Mouse (Mus musculus) limb, embryonic 13.5 days (tissue): ENCODE data around the gene Sh3bp5l. TPM values are rescaled to one million over a fixed set of nuclear protein-coding genes. Genes with fewer than 3 reads are reported as not detected.

Experiments
- ATAC-seq: fragments of 200-750 bp; cut with Nextera tagmentation; 2 replicates; pipeline ENCODE4 v1.8.0; 2017; ENCODE audit warnings: low read depth, moderate number of reproducible peaks, moderate TSS enrichment; ENCODE audit not compliant: low FRiP score
- H3K27ac ChIP-seq: fragments of 300-500 bp; sonication (generic); 2 replicates; pipeline ENCODE4 v1.5.1; 2015; ENCODE audit warnings: inconsistent platforms, mild to moderate bottlenecking, moderate library complexity
- H3K27me3 ChIP-seq: fragments of 300-500 bp; sonication (generic); 2 replicates; pipeline ENCODE4 v1.6.1; 2015; ENCODE audit warnings: mild to moderate bottlenecking, inconsistent platforms
- H3K36me3 ChIP-seq: fragments of 300-500 bp; sonication (generic); 2 replicates; pipeline ENCODE4 v1.6.1; 2015; ENCODE audit warnings: inconsistent platforms, mild to moderate bottlenecking, moderate library complexity
- H3K4me1 ChIP-seq: fragments of 300-500 bp; sonication (generic); 2 replicates; pipeline ENCODE4 v1.6.1; 2015; ENCODE audit warnings: inconsistent platforms
- H3K4me2 ChIP-seq: fragments of 300-500 bp; sonication (generic); replicated peaks from 2 replicates; pipeline ENCODE4 v1.6.1; 2015; ENCODE audit warnings: inconsistent platforms, mild to moderate bottlenecking, moderate library complexity
- H3K4me3 ChIP-seq: fragments of 300-500 bp; sonication (generic); 2 replicates; pipeline ENCODE4 v1.5.1; 2015; ENCODE audit warnings: moderate library complexity, mild to moderate bottlenecking, inconsistent platforms
- H3K9ac ChIP-seq: fragments of 300-500 bp; sonication (generic); 2 replicates; pipeline ENCODE4 v1.6.1; 2015; ENCODE audit warnings: mild to moderate bottlenecking, inconsistent platforms
- H3K9me3 ChIP-seq: fragments of 300-500 bp; sonication (generic); 2 replicates; pipeline ENCODE4 v1.6.1; 2016; ENCODE audit warnings: inconsistent platforms
- WGBS: fragments of 180-500 bp; shearing (Covaris S2); methylation state at CpG from one replicate; pipeline ENCODE4 v1.1.7; 2015; 5-methylcytosine and 5-hydroxymethylcytosine counted together
- polyA plus RNA-seq: library from polyadenylated mRNA; unstranded; fragments of >200 nt; fragmentation: Nextera tagmentation; extraction: Ambion mirVana; gene quantifications from 2 replicates; pipeline ENCODE4 v1.2.1, GENCODE M21; 2015

Gene Sh3bp5l
- polyA plus RNA-seq, 1 experiment from 2014 or later: 36.9 TPM

DNA sequence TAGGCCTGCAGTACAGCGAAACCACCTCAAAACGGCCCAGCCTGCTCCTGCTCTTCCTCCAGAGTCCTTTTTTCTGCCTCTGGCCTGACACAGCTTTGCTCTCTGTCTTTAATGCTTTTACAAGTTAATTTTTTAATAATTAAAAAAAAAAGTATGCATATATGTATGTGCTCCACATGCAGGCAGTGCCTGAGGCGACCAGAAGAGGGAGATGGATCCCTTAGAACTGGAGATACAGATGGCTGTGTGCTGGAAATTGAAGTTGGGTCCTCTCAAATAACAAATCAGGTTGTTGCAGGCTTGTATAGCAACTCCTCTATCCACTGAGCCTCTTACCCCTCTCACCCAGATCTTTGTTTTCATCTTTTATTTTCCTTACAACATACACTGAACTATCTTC, 3.7 kb upstream of the Sh3bp5l start:
- Histone ChIP-seq H3K4me3 (no peak overlapping the region), H3K9me3 (no peaks in the 10 kb centered on the region), H3K4me2 (no peak overlapping the region), H3K27ac (no peak overlapping the region), H3K9ac (no peak overlapping the region), H3K27me3 (no peaks in the 10 kb centered on the region), H3K4me1 (peaks cover 33% of the 10 kb centered on the region), H3K36me3 (peaks cover 18% of the 10 kb centered on the region)
- 84% methylated on average over 3 of the region's 3 CpGs for WGBS
- no peak for ATAC-seq

GRCm38 (mm10) chr11:58329906-58330275, 633 bp upstream of the Sh3bp5l start:
- H3K4me3 ChIP-seq: peak overlapping the region; percentile 89
- H3K27me3 ChIP-seq: no peaks in the 10 kb centered on the region
- no peaks in the 10 kb centered on the region for H3K9me3 ChIP-seq
- peak; percentile 9; the same call in 1 of the 2 replicates for ATAC-seq
- 1% methylated on average over 21 of the region's 21 CpGs for WGBS
- peak overlapping the region; percentile 88 for H3K9ac ChIP-seq
- H3K36me3 ChIP-seq: peaks cover 27% of the 10 kb centered on the region
- H3K27ac ChIP-seq: peak overlapping the region; percentile 69
- peak overlapping the region; percentile 95 for H3K4me2 ChIP-seq
- peaks cover 32% of the 10 kb centered on the region for H3K4me1 ChIP-seq

- peak overlapping the region; percentile 63; the same call in 1 of the 2 replicates for H3K27ac ChIP-seq
- ATAC-seq: no peak
- no peaks in the 10 kb centered on the region for H3K9me3 ChIP-seq
- H3K27me3 ChIP-seq: no peaks in the 10 kb centered on the region
- WGBS: 20% methylated on average over 10 of the region's 10 CpGs
- H3K9ac ChIP-seq: peak overlapping the region; percentile 79
- peaks cover 32% of the 10 kb centered on the region for H3K4me1 ChIP-seq
- peaks cover 34% of the 10 kb centered on the region for H3K36me3 ChIP-seq
- peak overlapping the region; percentile 97 for H3K4me2 ChIP-seq
- H3K4me3 ChIP-seq: peak overlapping the region; percentile 89
These were observed 598 bp downstream of the Sh3bp5l start for GRCm38 (mm10) chr11:58331149-58331495.

GRCm38 (mm10) chr11:58331546-58331945, 1.0 kb downstream of the Sh3bp5l start:
- H3K36me3 ChIP-seq: peaks cover 38% of the 10 kb centered on the region
- no peak overlapping the region for H3K27ac ChIP-seq
- peak overlapping the region; percentile 89 for H3K4me3 ChIP-seq
- WGBS: 87% methylated on average over 6 of the region's 6 CpGs
- peak overlapping the region; percentile 79 for H3K9ac ChIP-seq
- H3K4me2 ChIP-seq: peak overlapping the region; percentile 97
- ATAC-seq: no peak
- no peaks in the 10 kb centered on the region for H3K27me3 ChIP-seq
- no peaks in the 10 kb centered on the region for H3K9me3 ChIP-seq
- H3K4me1 ChIP-seq: peaks cover 32% of the 10 kb centered on the region

GRCm38 (mm10) chr11:58334746-58335145, 4.2 kb downstream of the Sh3bp5l start:
- H3K9ac ChIP-seq: no peak overlapping the region
- WGBS: 87% methylated on average over 3 of the region's 3 CpGs
- H3K27me3 ChIP-seq: no peaks in the 10 kb centered on the region
- H3K4me2 ChIP-seq: no peak overlapping the region
- no peaks in the 10 kb centered on the region for H3K9me3 ChIP-seq
- peaks cover 46% of the 10 kb centered on the region for H3K36me3 ChIP-seq
- H3K4me3 ChIP-seq: no peak overlapping the region
- H3K4me1 ChIP-seq: peaks cover 22% of the 10 kb centered on the region
- no peak for ATAC-seq
- H3K27ac ChIP-seq: no peak overlapping the region

- H3K9me3 ChIP-seq: no peaks in the 10 kb centered on the region
- H3K27ac ChIP-seq: no peak overlapping the region
- no peak overlapping the region for H3K9ac ChIP-seq
- peaks cover 52% of the 10 kb centered on the region for H3K36me3 ChIP-seq
- ATAC-seq: no peak
- H3K4me3 ChIP-seq: no peak overlapping the region
- 95% methylated on average over 4 of the region's 4 CpGs for WGBS
- no peak overlapping the region for H3K4me2 ChIP-seq
- no peaks in the 10 kb centered on the region for H3K27me3 ChIP-seq
- H3K4me1 ChIP-seq: no peaks in the 10 kb centered on the region
These were observed 16.2 kb downstream of the Sh3bp5l start for GRCm38 (mm10) chr11:58346745-58347144.

DNA sequence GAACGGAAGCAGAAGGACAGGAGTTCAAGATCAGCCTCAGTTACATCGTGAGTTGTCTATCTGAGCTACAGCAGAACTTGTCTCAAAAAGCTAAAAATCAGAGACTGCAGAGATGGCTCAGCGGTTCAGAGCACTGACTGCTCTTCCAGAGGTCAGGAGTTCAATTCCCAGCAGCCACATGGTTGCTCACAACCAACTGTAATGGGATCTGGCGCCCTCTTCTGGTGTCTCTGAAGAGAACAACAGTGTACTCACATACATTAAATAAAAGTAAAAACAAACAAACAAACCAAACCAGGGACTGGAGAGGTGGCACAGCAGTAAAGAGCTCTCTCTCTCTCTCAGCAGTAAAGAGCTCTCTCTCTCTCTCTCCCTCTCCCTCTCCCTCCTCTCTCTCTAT, 20.1 kb downstream of the Sh3bp5l start:
- Histone ChIP-seq H3K9me3 (no peaks in the 10 kb centered on the region), H3K36me3 (peaks cover 20% of the 10 kb centered on the region), H3K4me3 (no peak overlapping the region), H3K4me1 (no peaks in the 10 kb centered on the region), H3K27ac (no peak overlapping the region), H3K9ac (no peak overlapping the region), H3K4me2 (no peak overlapping the region), H3K27me3 (no peaks in the 10 kb centered on the region)
- WGBS: 69% methylated on average over 4 of the region's 4 CpGs
- no peak for ATAC-seq

- Histone ChIP-seq H3K27me3 (no peaks in the 10 kb centered on the region), H3K4me1 (no peaks in the 10 kb centered on the region), H3K4me2 (no peak overlapping the region), H3K9me3 (no peaks in the 10 kb centered on the region), H3K36me3 (peaks cover 15% of the 10 kb centered on the region), H3K27ac (no peak overlapping the region), H3K4me3 (no peak overlapping the region), H3K9ac (no peak overlapping the region)
- 82% methylated on average over 5 of the region's 5 CpGs for WGBS
- no peak for ATAC-seq
These were observed 20.7 kb downstream of the Sh3bp5l start for GRCm38 (mm10) chr11:58351179-58351578.

DNA sequence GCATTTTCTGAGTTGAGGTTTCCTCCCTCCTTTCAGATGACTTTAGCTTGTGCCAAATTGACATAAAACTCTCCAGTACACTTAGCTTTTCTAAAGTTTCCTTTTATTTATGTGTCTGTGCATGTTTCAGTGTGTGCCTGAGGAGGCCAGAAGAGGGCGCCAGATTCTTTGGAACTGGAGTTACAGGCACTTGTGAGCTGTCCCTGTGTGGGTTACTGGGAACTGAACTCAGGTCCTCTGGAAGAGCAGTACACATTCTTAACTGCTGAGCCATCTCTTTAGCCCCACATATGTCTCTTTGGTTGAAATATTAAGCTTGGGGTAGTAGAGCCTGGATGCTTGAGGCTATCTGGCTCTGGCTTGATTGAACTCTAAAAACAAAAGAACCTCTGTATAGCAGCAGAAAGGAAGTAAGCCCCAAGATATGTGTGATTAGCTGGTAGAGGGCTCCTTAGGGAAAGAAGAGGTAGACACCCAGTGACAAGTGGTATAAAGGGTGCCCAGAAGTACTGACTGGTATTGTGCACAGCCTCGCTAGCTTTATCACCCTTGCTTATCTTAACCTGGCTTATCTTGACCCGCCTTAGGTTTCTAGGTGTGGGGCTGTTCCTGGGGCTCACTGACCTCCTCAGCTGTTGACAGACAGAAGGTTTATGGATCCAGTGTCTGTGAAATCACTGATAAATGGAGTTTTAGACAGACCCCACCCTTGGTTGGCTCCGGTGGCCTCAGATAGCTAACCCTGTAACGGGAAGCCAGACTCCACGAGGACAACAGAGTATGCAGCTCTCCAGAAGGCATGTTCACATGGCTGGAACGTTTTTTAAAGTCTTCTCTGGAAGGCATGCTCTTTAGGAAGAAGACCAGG, 22.4 kb downstream of the Sh3bp5l start:
- Histone ChIP-seq H3K36me3 (peaks cover 3% of the 10 kb centered on the region), H3K27ac (no peak overlapping the region), H3K27me3 (no peaks in the 10 kb centered on the region), H3K9me3 (no peaks in the 10 kb centered on the region), H3K4me1 (no peaks in the 10 kb centered on the region), H3K9ac (no peak overlapping the region), H3K4me3 (no peak overlapping the region), H3K4me2 (no peak overlapping the region)
- 63% methylated on average over 7 of the region's 7 CpGs for WGBS
- no peak for ATAC-seq

GRCm38 (mm10) chr11:58353709-58354108, 23.2 kb downstream of the Sh3bp5l start:
- no peak for ATAC-seq
- H3K9me3 ChIP-seq: no peaks in the 10 kb centered on the region
- no peak overlapping the region for H3K9ac ChIP-seq
- H3K27ac ChIP-seq: no peak overlapping the region
- WGBS: 82% methylated on average over 3 of the region's 3 CpGs
- no peaks in the 10 kb centered on the region for H3K27me3 ChIP-seq
- no peak overlapping the region for H3K4me2 ChIP-seq
- no peak overlapping the region for H3K4me3 ChIP-seq
- H3K4me1 ChIP-seq: no peaks in the 10 kb centered on the region
- no peaks in the 10 kb centered on the region; the same call in none of the 2 replicates for H3K36me3 ChIP-seq

DNA sequence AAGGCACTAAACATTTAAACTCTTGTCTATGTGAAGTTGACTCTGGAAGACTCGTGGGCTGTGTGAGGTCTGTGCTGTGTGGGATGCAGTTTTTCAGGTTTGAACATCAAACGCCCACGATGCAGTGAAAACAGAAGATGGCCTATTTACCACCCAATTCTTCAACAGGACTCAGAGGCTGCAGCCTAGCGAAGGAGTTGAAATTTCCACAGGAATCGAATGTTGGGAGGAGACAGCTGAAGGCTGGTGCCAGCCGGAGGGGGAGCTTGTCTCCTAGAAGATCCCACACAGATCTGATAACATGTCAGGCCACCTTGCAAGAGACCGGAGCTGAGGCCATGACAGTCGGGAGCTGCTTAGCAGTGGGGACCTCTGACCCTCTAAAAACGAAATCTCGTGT, 24.0 kb downstream of the Sh3bp5l start:
- Histone ChIP-seq H3K27ac (no peak overlapping the region), H3K4me3 (no peak overlapping the region), H3K4me1 (no peaks in the 10 kb centered on the region), H3K9me3 (no peaks in the 10 kb centered on the region), H3K9ac (no peak overlapping the region), H3K4me2 (no peak overlapping the region), H3K36me3 (no peaks in the 10 kb centered on the region; the same call in 1 of the 2 replicates), H3K27me3 (no peaks in the 10 kb centered on the region)
- 67% methylated on average over 10 of the region's 10 CpGs for WGBS
- no peak for ATAC-seq

GRCm38 (mm10) chr11:58354927-58355326, 24.4 kb downstream of the Sh3bp5l start:
- WGBS: 81% methylated on average over 3 of the region's 3 CpGs
- H3K4me2 ChIP-seq: no peak overlapping the region
- no peak overlapping the region for H3K4me3 ChIP-seq
- no peak overlapping the region for H3K9ac ChIP-seq
- H3K4me1 ChIP-seq: no peaks in the 10 kb centered on the region
- no peak for ATAC-seq
- H3K9me3 ChIP-seq: no peaks in the 10 kb centered on the region
- no peaks in the 10 kb centered on the region for H3K27me3 ChIP-seq
- H3K36me3 ChIP-seq: no peaks in the 10 kb centered on the region; the same call in 1 of the 2 replicates
- no peak overlapping the region for H3K27ac ChIP-seq

GRCm38 (mm10) chr11:58357042-58357441, 26.5 kb downstream of the Sh3bp5l start:
- H3K4me1 ChIP-seq: no peaks in the 10 kb centered on the region
- H3K27ac ChIP-seq: no peak overlapping the region
- H3K36me3 ChIP-seq: no peaks in the 10 kb centered on the region
- no peaks in the 10 kb centered on the region for H3K9me3 ChIP-seq
- H3K4me2 ChIP-seq: no peak overlapping the region
- no peak overlapping the region for H3K4me3 ChIP-seq
- ATAC-seq: no peak
- H3K27me3 ChIP-seq: no peaks in the 10 kb centered on the region
- no peak overlapping the region for H3K9ac ChIP-seq
- 93% methylated on average over 3 of the region's 3 CpGs for WGBS
